Mouse (Mus musculus) mature B cell (primary cell): ENCODE measurements around the gene Fra10ac1.

ENCODE experiments used
- in situ Hi-C: fragments of 300-500 bp; cut with MboI; formaldehyde crosslinking; loops from 2 replicates; pipeline ENCODE4 v1.14.3; 2019

Fra10ac1 gene

GRCm38 (mm10) chr19:38232087-38232486 is 8.1 kb upstream of the Fra10ac1 start:
- in situ Hi-C loops = no loop called here

- in situ Hi-C loops = no loop called here
Observed at GRCm38 (mm10) chr19:38228699-38229098, 4.7 kb upstream of the Fra10ac1 start.

GRCm38 (mm10) chr19:38224685-38225060 is 717 bp upstream of the Fra10ac1 start:
- in situ Hi-C loops = no loop called here

- in situ Hi-C loops = no loop called here
Observed at GRCm38 (mm10) chr19:38223356-38223904, 526 bp downstream of the Fra10ac1 start.

GRCm38 (mm10) chr19:38217696-38218095 is 6.3 kb downstream of the Fra10ac1 start:
- in situ Hi-C loops = no loop called here

GRCm38 (mm10) chr19:38206669-38207068 is 17.3 kb downstream of the Fra10ac1 start:
- in situ Hi-C loops = no loop called here

GRCm38 (mm10) chr19:38198731-38199130 is 25.2 kb downstream of the Fra10ac1 start:
- in situ Hi-C loops = no loop called here

GRCm38 (mm10) chr19:38195245-38195644 is 28.7 kb downstream of the Fra10ac1 start:
- in situ Hi-C loops = no loop called here

- in situ Hi-C loops = no loop called here
Observed at GRCm38 (mm10) chr19:38191446-38191845, 32.5 kb downstream of the Fra10ac1 start.

GRCm38 (mm10) chr19:38190606-38191005 is 33.4 kb downstream of the Fra10ac1 start:
- in situ Hi-C loops = no loop called here

GRCm38 (mm10) chr19:38187345-38187680 is 36.6 kb downstream of the Fra10ac1 start:
- in situ Hi-C loops = no loop called here

- in situ Hi-C loops = no loop called here
Observed at GRCm38 (mm10) chr19:38186631-38187344, 37.2 kb downstream of the Fra10ac1 start.

- in situ Hi-C loops = no loop called here
Observed at GRCm38 (mm10) chr19:38179675-38180074, 44.3 kb downstream of the Fra10ac1 start.

GRCm38 (mm10) chr19:38164633-38165032 is 59.3 kb downstream of the Fra10ac1 start:
- in situ Hi-C loops = no loop called here

GRCm38 (mm10) chr19:38161648-38162354 is 62.2 kb downstream of the Fra10ac1 start:
- in situ Hi-C loops = no loop called here

- in situ Hi-C loops = no loop called here
Observed at GRCm38 (mm10) chr19:38156243-38156642, 67.7 kb downstream of the Fra10ac1 start.

- in situ Hi-C loops = no loop called here
Observed at GRCm38 (mm10) chr19:38143540-38144271, 80.2 kb downstream of the Fra10ac1 start.
